Mouse (Mus musculus): ENCODE data around the gene Sft2d2. TPM values are rescaled to one million over a fixed set of nuclear protein-coding genes. Genes with fewer than 3 reads are reported as not detected.

Gene Sft2d2
- polyA plus RNA-seq, 1 experiment: 10.3 TPM

DNA sequence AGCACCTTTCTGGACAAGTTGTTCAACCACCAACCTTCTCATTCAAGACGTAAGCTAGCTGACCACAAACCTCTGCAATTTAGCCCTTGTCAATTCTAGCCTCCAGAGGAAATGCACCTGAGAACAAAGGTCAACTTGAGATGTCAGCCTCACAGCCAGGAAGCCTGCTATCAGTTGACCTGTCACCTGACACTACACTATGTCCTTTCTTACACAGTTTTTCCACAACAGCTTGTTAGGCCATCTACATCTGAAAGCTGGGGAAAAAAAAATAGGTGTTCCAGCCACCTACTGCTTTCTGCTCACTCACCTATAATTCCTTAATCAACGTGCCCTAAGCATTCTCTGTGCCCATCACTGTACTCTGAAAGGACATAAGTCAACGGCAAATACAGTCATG, 10.1 kb downstream of the Sft2d2 start:
- TF ChIP-seq CTCF (IDR thresholded peaks at IDR 0.05; ENCODE audit: control insufficient read depth, insufficient read depth, insufficient replicate concordance, low read depth, low read length) (no peak), POLR2A (IDR thresholded peaks at IDR 0.05; ENCODE audit: control insufficient read depth, low read depth, low read length) (no peak)
- Histone ChIP-seq H3K27me3 (ENCODE audit: control insufficient read depth, insufficient read depth, low read length) (no peaks in the 10 kb centered on the region), H3K4me1 (ENCODE audit: control insufficient read depth, insufficient read depth, low read length) (no peaks in the 10 kb centered on the region; the same call in 1 of the 2 replicates), H3K4me3 (ENCODE audit: control insufficient read depth, low read depth, low read length) (no peak overlapping the region), H3K27ac (ENCODE audit: control insufficient read depth, insufficient read depth, low read depth, low read length) (no peak overlapping the region), H3K36me3 (ENCODE audit: control insufficient read depth, insufficient read depth, low read length) (no peaks in the 10 kb centered on the region)

DNA sequence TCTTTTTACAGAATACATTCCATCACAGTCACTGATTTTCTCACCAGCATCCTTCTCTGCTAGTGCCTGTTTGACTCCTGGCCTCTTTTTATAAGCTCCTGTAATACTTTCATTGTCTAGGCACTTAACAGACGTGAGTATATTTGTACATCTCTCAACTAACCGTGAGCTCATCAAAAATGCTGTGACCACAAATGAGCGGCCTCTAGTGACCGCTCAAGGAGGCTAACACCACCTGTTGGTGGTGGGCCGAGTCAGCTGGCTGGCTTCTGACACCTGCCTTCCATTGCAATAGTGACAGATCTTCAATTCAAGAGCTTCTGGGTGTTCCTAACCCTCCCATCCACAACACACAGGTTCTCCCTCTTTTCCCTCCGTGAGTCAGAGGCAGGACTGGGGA, 10.8 kb downstream of the Sft2d2 start:
- Histone ChIP-seq H3K36me3 (ENCODE audit: control insufficient read depth, insufficient read depth, low read length) (no peaks in the 10 kb centered on the region), H3K27ac (ENCODE audit: control insufficient read depth, insufficient read depth, low read depth, low read length) (no peak overlapping the region), H3K4me3 (ENCODE audit: control insufficient read depth, low read depth, low read length) (no peak overlapping the region), H3K27me3 (ENCODE audit: control insufficient read depth, insufficient read depth, low read length) (no peaks in the 10 kb centered on the region), H3K4me1 (ENCODE audit: control insufficient read depth, insufficient read depth, low read length) (no peaks in the 10 kb centered on the region; the same call in 1 of the 2 replicates)
- TF ChIP-seq POLR2A (IDR thresholded peaks at IDR 0.05; ENCODE audit: control insufficient read depth, low read depth, low read length): no peak
- no peak for TF ChIP-seq CTCF (IDR thresholded peaks at IDR 0.05; ENCODE audit: control insufficient read depth, insufficient read depth, insufficient replicate concordance, low read depth, low read length)

DNA sequence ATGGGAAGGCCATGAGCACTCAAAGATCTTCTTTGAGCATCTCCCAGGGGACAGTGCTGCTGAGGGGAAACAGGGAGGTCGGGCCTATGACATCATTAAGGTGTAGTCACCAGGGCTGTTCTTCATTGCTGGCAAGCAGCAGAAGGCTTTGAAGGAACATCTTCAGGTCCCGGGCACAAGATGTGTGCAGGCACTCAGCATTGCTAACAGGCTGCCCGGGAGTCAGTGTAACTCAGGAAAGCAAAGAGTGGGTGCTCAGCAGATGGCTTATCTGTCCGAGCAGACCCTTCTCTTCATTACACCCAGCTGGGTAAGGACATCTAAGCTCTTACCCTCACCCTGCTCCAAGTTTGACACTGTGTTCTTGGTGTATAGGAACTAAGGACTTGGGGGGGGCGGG, 14.9 kb downstream of the Sft2d2 start:
- no peak for TF ChIP-seq POLR2A (IDR thresholded peaks at IDR 0.05; ENCODE audit: control insufficient read depth, low read depth, low read length)
- H3K4me3 ChIP-seq (ENCODE audit: control insufficient read depth, low read depth, low read length): no peak overlapping the region
- H3K27ac ChIP-seq (ENCODE audit: control insufficient read depth, insufficient read depth, low read depth, low read length): no peak overlapping the region
- H3K27me3 ChIP-seq (ENCODE audit: control insufficient read depth, insufficient read depth, low read length): no peaks in the 10 kb centered on the region
- H3K4me1 ChIP-seq (ENCODE audit: control insufficient read depth, insufficient read depth, low read length): no peaks in the 10 kb centered on the region
- no peaks in the 10 kb centered on the region for H3K36me3 ChIP-seq (ENCODE audit: control insufficient read depth, insufficient read depth, low read length)

DNA sequence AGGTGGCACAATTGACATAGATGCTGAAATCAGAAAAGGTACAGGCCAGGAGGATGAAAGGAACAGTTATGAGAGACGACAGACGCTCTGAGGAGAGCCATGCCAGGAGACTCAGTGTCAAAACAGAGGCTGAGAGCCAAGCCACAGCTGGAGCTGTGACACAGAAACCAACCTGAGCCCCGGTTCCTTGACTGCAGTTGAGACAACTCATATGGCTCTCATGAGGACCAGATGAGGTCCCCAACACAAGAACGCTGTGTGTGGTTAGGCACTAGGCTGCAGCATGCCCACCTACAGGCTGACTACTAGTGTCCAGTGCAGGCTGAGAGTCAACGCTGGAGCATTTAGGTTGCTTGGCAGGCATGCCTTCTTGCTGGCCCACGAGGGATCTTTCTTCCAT, 16.2 kb downstream of the Sft2d2 start:
- Histone ChIP-seq H3K4me1 (ENCODE audit: control insufficient read depth, insufficient read depth, low read length) (no peaks in the 10 kb centered on the region), H3K27ac (ENCODE audit: control insufficient read depth, insufficient read depth, low read depth, low read length) (no peak overlapping the region), H3K27me3 (ENCODE audit: control insufficient read depth, insufficient read depth, low read length) (no peaks in the 10 kb centered on the region), H3K36me3 (ENCODE audit: control insufficient read depth, insufficient read depth, low read length) (no peaks in the 10 kb centered on the region), H3K4me3 (ENCODE audit: control insufficient read depth, low read depth, low read length) (no peak overlapping the region)
- TF ChIP-seq POLR2A (IDR thresholded peaks at IDR 0.05; ENCODE audit: control insufficient read depth, low read depth, low read length) (no peak), CTCF (IDR thresholded peaks at IDR 0.05; ENCODE audit: control insufficient read depth, insufficient read depth, insufficient replicate concordance, low read depth, low read length) (no peak)

DNA sequence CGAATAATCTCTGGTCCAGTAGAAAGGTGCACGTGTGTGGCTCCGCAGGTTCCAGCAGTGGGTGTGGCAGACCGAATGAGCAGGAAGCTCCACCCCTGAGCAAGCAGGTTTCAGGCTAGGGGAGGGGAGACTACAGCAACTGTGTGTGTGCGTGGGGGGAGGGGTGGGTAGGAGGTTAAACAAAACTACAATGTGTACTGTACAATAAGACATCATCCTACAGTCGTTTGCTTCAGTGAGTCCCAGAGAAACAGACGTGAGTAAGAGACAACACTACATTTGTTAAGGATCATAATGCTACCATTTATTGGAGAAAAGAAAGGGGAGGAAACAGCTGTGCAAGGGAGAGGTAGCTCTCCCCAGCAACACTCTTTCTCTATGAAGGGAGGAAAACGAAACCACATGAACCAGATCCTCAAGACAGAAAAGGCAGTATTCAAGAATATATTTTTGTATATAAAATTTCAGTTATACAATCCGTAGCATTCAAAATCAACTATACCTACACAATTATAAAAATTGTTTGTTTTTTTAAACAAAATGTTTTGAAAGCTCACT, 20.1 kb downstream of the Sft2d2 start:
- H3K27me3 ChIP-seq (ENCODE audit: control insufficient read depth, insufficient read depth, low read length): no peaks in the 10 kb centered on the region
- no peak for TF ChIP-seq POLR2A (IDR thresholded peaks at IDR 0.05; ENCODE audit: control insufficient read depth, low read depth, low read length)
- TF ChIP-seq CTCF (IDR thresholded peaks at IDR 0.05; ENCODE audit: control insufficient read depth, insufficient read depth, insufficient replicate concordance, low read depth, low read length): no peak
- no peak overlapping the region for H3K4me3 ChIP-seq (ENCODE audit: control insufficient read depth, low read depth, low read length)

DNA sequence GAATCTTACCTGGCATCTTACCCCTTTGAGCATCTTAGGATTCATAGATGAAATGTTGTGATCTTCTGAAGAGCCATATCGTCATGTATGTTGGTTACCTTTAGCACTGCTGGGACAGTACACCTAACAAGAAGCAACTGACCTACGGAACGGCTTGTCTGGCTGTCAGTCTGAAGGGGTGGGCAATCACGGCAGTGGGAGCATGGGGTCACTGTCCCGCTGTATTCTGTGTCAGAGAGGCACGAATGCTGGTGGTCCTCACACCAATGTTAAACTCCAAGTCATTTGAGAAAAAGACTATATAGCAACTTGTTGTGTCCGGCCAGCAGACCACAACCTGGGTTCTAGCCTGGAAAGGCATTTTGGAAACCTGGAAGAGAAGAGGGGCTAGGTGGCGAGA, 23.0 kb downstream of the Sft2d2 start:
- Histone ChIP-seq H3K27ac (ENCODE audit: control insufficient read depth, insufficient read depth, low read depth, low read length) (no peak overlapping the region), H3K27me3 (ENCODE audit: control insufficient read depth, insufficient read depth, low read length) (no peaks in the 10 kb centered on the region), H3K4me3 (ENCODE audit: control insufficient read depth, low read depth, low read length) (no peak overlapping the region), H3K4me1 (ENCODE audit: control insufficient read depth, insufficient read depth, low read length) (no peaks in the 10 kb centered on the region), H3K36me3 (ENCODE audit: control insufficient read depth, insufficient read depth, low read length) (no peaks in the 10 kb centered on the region)
- TF ChIP-seq CTCF (IDR thresholded peaks at IDR 0.05; ENCODE audit: control insufficient read depth, insufficient read depth, insufficient replicate concordance, low read depth, low read length) (no peak), POLR2A (IDR thresholded peaks at IDR 0.05; ENCODE audit: control insufficient read depth, low read depth, low read length) (no peak)

More for the DNA sequence above, 20.1 kb downstream of the Sft2d2 start:
- H3K27ac ChIP-seq (ENCODE audit: control insufficient read depth, insufficient read depth, low read depth, low read length): no peak overlapping the region
- H3K4me1 ChIP-seq (ENCODE audit: control insufficient read depth, insufficient read depth, low read length): no peaks in the 10 kb centered on the region
- H3K36me3 ChIP-seq (ENCODE audit: control insufficient read depth, insufficient read depth, low read length): no peaks in the 10 kb centered on the region

DNA sequence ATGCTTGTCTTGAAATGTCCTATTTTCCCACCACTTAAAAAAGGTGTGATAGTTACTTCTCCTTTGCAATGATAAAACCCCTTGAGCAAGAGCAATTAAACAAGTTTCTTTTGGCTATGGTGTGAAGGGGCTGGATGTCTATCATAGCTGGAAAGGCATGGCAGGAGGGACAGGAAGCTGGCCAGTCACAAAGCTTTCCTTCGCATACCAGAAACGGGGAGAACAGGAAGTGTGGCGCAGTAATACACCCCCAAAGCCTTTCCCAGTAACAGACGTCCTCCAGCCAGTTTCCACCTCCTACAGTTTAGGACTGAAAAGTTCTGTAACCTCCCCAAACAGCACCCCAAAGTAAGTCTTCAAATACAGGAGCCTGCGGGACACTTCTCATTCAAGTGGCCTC, 24.1 kb downstream of the Sft2d2 start:
- no peak overlapping the region for H3K4me3 ChIP-seq (ENCODE audit: control insufficient read depth, low read depth, low read length)
- H3K27me3 ChIP-seq (ENCODE audit: control insufficient read depth, insufficient read depth, low read length): no peaks in the 10 kb centered on the region
- TF ChIP-seq POLR2A (IDR thresholded peaks at IDR 0.05; ENCODE audit: control insufficient read depth, low read depth, low read length): no peak
- no peak for TF ChIP-seq CTCF (IDR thresholded peaks at IDR 0.05; ENCODE audit: control insufficient read depth, insufficient read depth, insufficient replicate concordance, low read depth, low read length)
- H3K27ac ChIP-seq (ENCODE audit: control insufficient read depth, insufficient read depth, low read depth, low read length): no peak overlapping the region
- H3K4me1 ChIP-seq (ENCODE audit: control insufficient read depth, insufficient read depth, low read length): no peaks in the 10 kb centered on the region
- no peaks in the 10 kb centered on the region for H3K36me3 ChIP-seq (ENCODE audit: control insufficient read depth, insufficient read depth, low read length)

DNA sequence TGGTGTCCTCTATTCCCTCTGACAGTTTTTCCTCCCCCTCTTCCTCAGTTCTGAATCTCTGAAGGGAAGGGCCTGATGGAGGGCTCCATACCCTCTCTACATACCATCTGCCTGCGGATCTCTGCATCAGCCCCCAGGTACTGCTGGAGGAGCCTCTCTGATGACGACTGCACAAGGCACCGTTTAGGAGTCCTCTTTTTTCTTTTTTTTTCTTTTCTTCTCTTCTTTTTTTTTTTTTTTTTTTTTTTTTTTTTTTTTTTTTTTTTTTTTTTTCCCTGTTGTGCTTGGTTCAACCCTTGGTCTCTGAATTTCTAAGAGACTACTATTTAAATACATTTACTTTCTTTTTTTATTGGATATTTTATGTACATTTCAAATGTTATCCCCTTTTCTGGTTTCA, 24.8 kb downstream of the Sft2d2 start:
- H3K27me3 ChIP-seq (ENCODE audit: control insufficient read depth, insufficient read depth, low read length): no peaks in the 10 kb centered on the region
- TF ChIP-seq POLR2A (IDR thresholded peaks at IDR 0.05; ENCODE audit: control insufficient read depth, low read depth, low read length): no peak
- no peak for TF ChIP-seq CTCF (IDR thresholded peaks at IDR 0.05; ENCODE audit: control insufficient read depth, insufficient read depth, insufficient replicate concordance, low read depth, low read length)
- no peak overlapping the region for H3K4me3 ChIP-seq (ENCODE audit: control insufficient read depth, low read depth, low read length)
- H3K27ac ChIP-seq (ENCODE audit: control insufficient read depth, insufficient read depth, low read depth, low read length): no peak overlapping the region
- H3K36me3 ChIP-seq (ENCODE audit: control insufficient read depth, insufficient read depth, low read length): no peaks in the 10 kb centered on the region
- no peaks in the 10 kb centered on the region for H3K4me1 ChIP-seq (ENCODE audit: control insufficient read depth, insufficient read depth, low read length)
